Mouse (Mus musculus): ENCODE results near the gene E130114P18Rik. TPM values are rescaled to one million over a fixed set of nuclear protein-coding genes. Genes with fewer than 3 reads are reported as not detected.
A peak's percentile ranks its signal among the peaks of the same experiment; 100 is the strongest.

The E130114P18Rik gene
- polyA plus RNA-seq (2015; fragmentation: Nextera tagmentation; extraction: Ambion mirVana), result 12.7 and 13.7 TPM in 2 replicates

DNA sequence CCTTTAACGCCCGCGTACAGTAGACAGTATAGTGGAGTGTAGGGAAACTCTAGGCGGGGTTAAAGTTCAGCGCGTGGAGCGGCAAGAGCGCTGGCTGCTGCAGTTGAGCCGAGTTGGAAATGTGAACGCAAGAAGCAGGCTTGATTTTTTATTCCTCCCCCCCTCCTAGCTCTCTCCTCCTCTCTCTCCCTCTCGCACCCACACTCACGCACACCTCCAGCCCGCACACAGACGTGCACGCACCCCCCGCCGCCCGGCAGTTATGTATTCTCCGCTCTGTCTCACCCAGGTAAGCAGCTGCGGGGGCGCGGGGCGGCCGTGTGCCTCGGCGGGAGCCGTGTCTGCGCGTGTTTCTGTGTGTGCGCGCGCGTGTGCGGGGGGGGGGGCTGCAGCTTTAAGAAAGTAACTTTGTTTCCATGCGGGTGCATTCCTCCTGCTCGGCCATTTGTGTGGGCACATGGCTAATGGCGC lies at the start of gene E130114P18Rik:
E130114P18Rik (minus strand) TSS at position 373 of the 471 bp plus-strand sequence.
- peak within 1 kb of the TSS; percentile 73 for H3K9ac ChIP-seq
- H3K4me1 ChIP-seq, result peaks cover 23% of the 10 kb centered on the region
- H3K27me3 ChIP-seq (replicated peaks), result peaks cover 19% of the 10 kb centered on the region
- ATAC-seq (replicated peaks), result peak; percentile 82
- no peaks in the 10 kb centered on the region for H3K9me3 ChIP-seq
- H3K36me3 ChIP-seq (replicated peaks), result no peaks in the 10 kb centered on the region
- peak within 1 kb of the TSS; percentile 78 for H3K27ac ChIP-seq
- peak within 1 kb of the TSS; percentile 86 for H3K4me3 ChIP-seq
- WGBS, result under 1% methylated on average over 37 of the region's 37 CpGs
- H3K4me2 ChIP-seq, result peak within 1 kb of the TSS; percentile 98

- Histone ChIP-seq H3K27ac (no peak overlapping the region), H3K9ac (no peak overlapping the region), H3K9me3 (no peaks in the 10 kb centered on the region), H3K36me3 (replicated peaks) (no peaks in the 10 kb centered on the region), H3K4me2 (no peak overlapping the region), H3K4me1 (peaks cover 15% of the 10 kb centered on the region), H3K27me3 (replicated peaks) (0 out of 2 replicates have a peak, but pooled peaks cover 3% of the 10 kb centered on the region), H3K4me3 (no peak overlapping the region)
- no peak; the same call in 1 of the 2 replicates for ATAC-seq (replicated peaks)
- WGBS, result 42% methylated on average over 6 of the region's 6 CpGs
Observed at GRCm38 (mm10) chr4:97827115-97827514, 49.2 kb upstream of the E130114P18Rik start.

- WGBS, result 43% methylated on average over 4 of the region's 4 CpGs
- Histone ChIP-seq H3K9ac (no peak overlapping the region), H3K9me3 (no peaks in the 10 kb centered on the region), H3K4me3 (no peak overlapping the region), H3K4me2 (no peak overlapping the region), H3K36me3 (replicated peaks) (no peaks in the 10 kb centered on the region), H3K4me1 (peaks cover 15% of the 10 kb centered on the region), H3K27ac (no peak overlapping the region), H3K27me3 (replicated peaks) (0 out of 2 replicates have a peak, but pooled peaks cover 3% of the 10 kb centered on the region)
- ATAC-seq (replicated peaks), result peak; percentile 74
Observed at GRCm38 (mm10) chr4:97825841-97826240, 48.0 kb upstream of the E130114P18Rik start.

DNA sequence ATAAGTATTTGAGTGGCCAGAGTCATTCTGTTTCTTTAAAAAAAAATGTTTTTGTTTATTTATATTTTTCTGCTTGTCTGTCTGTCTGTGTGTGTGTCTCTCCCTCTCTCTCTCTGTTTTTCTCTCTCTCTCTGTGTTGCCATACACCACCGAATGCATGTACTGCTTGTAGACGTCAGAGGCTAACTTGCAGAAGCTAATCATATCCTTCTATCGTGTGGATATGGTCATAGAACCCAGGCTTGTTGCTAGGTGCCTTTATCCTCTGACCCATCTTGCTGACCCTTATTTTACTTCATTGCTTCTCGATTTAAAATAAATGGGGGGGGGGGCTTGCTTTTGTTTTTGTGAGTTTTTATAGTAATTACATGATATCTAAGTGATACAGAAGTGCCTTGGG lies 47.6 kb upstream of the E130114P18Rik start:
- Histone ChIP-seq H3K4me2 (no peak overlapping the region), H3K27me3 (replicated peaks) (0 out of 2 replicates have a peak, but pooled peaks cover 3% of the 10 kb centered on the region), H3K4me3 (no peak overlapping the region), H3K27ac (no peak overlapping the region), H3K9me3 (no peaks in the 10 kb centered on the region), H3K36me3 (replicated peaks) (no peaks in the 10 kb centered on the region), H3K9ac (no peak overlapping the region), H3K4me1 (peaks cover 15% of the 10 kb centered on the region)
- peak; percentile 30; the same call in 1 of the 2 replicates for ATAC-seq (replicated peaks)
- 12% methylated on average over 4 of the region's 4 CpGs for WGBS

DNA sequence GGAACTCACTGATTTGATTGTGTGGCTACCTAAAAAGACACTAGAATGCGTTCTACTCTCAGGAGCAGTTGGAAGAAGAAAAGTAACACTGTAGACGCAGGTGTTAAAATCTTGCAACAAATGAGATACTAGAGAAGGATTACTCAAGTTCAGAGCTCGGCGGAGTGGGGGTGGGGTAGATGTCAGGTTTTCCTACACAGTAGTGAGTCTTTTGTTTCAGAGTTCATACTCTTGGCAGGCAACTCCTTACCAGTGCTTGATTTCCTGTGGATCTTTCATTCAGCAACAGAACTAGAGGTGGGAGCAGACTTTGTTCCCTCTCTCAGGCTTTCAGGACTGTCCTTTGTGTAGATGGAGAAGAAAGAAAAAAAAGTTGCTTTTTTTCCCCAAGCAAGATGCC lies 46.6 kb upstream of the E130114P18Rik start:
- ATAC-seq (replicated peaks), result no peak
- WGBS, result 41% methylated on average over 4 of the region's 4 CpGs

GRCm38 (mm10) chr4:97823512-97823911 lies 45.6 kb upstream of the E130114P18Rik start:
- Histone ChIP-seq H3K36me3 (replicated peaks) (no peaks in the 10 kb centered on the region), H3K27ac (no peak overlapping the region), H3K9me3 (no peaks in the 10 kb centered on the region), H3K9ac (no peak overlapping the region), H3K4me1 (peaks cover 15% of the 10 kb centered on the region), H3K4me2 (no peak overlapping the region), H3K4me3 (no peak overlapping the region), H3K27me3 (replicated peaks) (no peaks in the 10 kb centered on the region)
- WGBS, result 82% methylated on average over 6 of the region's 6 CpGs
- ATAC-seq (replicated peaks), result no peak

More for the DNA sequence above, 46.6 kb upstream of the E130114P18Rik start:
- Histone ChIP-seq H3K36me3 (replicated peaks) (no peaks in the 10 kb centered on the region), H3K4me2 (no peak overlapping the region), H3K27me3 (replicated peaks) (no peaks in the 10 kb centered on the region), H3K9me3 (no peaks in the 10 kb centered on the region), H3K27ac (no peak overlapping the region), H3K9ac (no peak overlapping the region), H3K4me3 (no peak overlapping the region), H3K4me1 (peaks cover 15% of the 10 kb centered on the region)

- no peak overlapping the region for H3K4me3 ChIP-seq
- H3K36me3 ChIP-seq (replicated peaks), result no peaks in the 10 kb centered on the region
- no peaks in the 10 kb centered on the region for H3K9me3 ChIP-seq
- 88% methylated on average over 4 of the region's 4 CpGs for WGBS
- peaks cover 7% of the 10 kb centered on the region; the same call in 1 of the 2 replicates for H3K4me1 ChIP-seq
- H3K9ac ChIP-seq, result no peak overlapping the region
- H3K27ac ChIP-seq, result no peak overlapping the region
- ATAC-seq (replicated peaks), result no peak
- H3K27me3 ChIP-seq (replicated peaks), result no peaks in the 10 kb centered on the region
- no peak overlapping the region for H3K4me2 ChIP-seq
Observed at GRCm38 (mm10) chr4:97821556-97822251, 43.8 kb upstream of the E130114P18Rik start.

DNA sequence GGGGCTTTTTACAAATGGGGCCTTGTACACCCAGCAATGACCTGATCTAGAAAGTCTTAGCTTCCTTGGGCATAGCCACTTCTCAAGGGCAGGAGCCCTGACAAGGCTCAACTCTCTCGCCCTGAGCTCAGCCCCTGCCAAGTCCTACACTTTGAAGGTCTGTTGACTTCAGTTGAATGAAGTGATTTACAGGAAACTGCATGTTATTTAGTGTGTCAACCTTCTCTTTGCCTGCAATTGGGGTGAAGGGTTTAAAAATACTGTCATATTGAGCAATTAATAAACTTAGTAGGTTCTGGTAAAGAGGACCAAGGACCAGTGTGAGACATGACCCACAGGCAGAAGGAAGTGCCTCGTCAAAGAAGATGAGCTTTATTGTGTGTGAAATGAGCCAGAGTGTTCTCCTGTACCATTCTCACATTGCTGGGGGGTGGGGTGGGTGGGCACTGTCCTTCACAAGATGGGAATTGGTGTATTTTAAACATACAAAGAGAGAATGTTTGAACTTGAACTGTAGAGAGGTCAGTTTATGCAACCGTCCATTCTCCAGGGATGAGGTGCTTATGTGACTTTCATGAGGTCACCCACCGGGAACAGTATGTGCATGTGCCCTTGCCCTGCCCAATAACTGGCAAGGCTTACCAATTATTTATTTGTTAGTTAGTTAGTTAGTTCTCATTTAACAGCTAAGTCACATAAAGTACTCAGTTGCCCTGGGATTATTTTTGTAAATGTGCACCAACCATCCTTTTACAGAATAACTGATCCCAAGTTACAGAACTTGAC lies 42.8 kb upstream of the E130114P18Rik start:
- WGBS, result 84% methylated on average over 4 of the region's 4 CpGs
- Histone ChIP-seq H3K27ac (no peak overlapping the region), H3K4me1 (peaks cover 4% of the 10 kb centered on the region; the same call in 1 of the 2 replicates), H3K4me2 (no peak overlapping the region), H3K27me3 (replicated peaks) (no peaks in the 10 kb centered on the region), H3K9ac (no peak overlapping the region), H3K36me3 (replicated peaks) (no peaks in the 10 kb centered on the region), H3K4me3 (no peak overlapping the region), H3K9me3 (no peaks in the 10 kb centered on the region)
- ATAC-seq (replicated peaks), result no peak

- ATAC-seq (replicated peaks), result no peak
- H3K36me3 ChIP-seq (replicated peaks), result no peaks in the 10 kb centered on the region
- no peaks in the 10 kb centered on the region for H3K4me1 ChIP-seq
- H3K4me3 ChIP-seq, result no peak overlapping the region
- H3K9me3 ChIP-seq, result no peaks in the 10 kb centered on the region
- no peaks in the 10 kb centered on the region for H3K27me3 ChIP-seq (replicated peaks)
- 88% methylated on average over 8 of the region's 8 CpGs for WGBS
- no peak overlapping the region for H3K27ac ChIP-seq
- H3K4me2 ChIP-seq, result no peak overlapping the region
- H3K9ac ChIP-seq, result no peak overlapping the region
Observed at GRCm38 (mm10) chr4:97819101-97819500, 41.2 kb upstream of the E130114P18Rik start.

GRCm38 (mm10) chr4:97818498-97818897 lies 40.6 kb upstream of the E130114P18Rik start:
- Histone ChIP-seq H3K4me1 (no peaks in the 10 kb centered on the region), H3K4me3 (no peak overlapping the region), H3K27me3 (replicated peaks) (no peaks in the 10 kb centered on the region), H3K36me3 (replicated peaks) (no peaks in the 10 kb centered on the region), H3K27ac (no peak overlapping the region), H3K4me2 (no peak overlapping the region), H3K9me3 (no peaks in the 10 kb centered on the region), H3K9ac (no peak overlapping the region)
- WGBS, result 79% methylated on average over 3 of the region's 3 CpGs
- ATAC-seq (replicated peaks), result no peak

- no peak overlapping the region for H3K27ac ChIP-seq
Observed at GRCm38 (mm10) chr4:97817741-97818140, 39.9 kb upstream of the E130114P18Rik start.

DNA sequence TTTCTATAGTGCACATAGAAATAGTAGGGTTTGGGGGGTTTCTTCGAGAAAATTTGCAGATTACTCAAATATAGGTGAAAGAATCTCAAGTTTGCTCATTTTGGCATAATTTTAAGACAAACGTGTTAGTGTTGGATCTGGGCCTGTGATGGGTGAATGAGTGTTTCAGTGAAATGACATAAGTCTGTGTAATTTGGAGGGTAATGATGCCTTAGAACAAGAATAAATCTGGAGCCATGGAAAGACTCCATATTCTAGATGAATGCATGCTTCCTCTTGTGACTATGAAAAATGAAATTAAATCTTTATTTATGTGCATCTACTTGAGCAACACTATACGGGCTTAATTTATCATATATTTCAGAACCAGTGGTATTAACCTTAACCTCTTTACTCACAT lies 38.9 kb upstream of the E130114P18Rik start:
- no peak overlapping the region for H3K4me2 ChIP-seq
- H3K9ac ChIP-seq, result no peak overlapping the region
- no peak overlapping the region for H3K4me3 ChIP-seq
- H3K36me3 ChIP-seq (replicated peaks), result no peaks in the 10 kb centered on the region
- H3K9me3 ChIP-seq, result no peaks in the 10 kb centered on the region
- no peaks in the 10 kb centered on the region for H3K27me3 ChIP-seq (replicated peaks)
- WGBS, result 84% methylated on average over 3 of the region's 3 CpGs
- H3K27ac ChIP-seq, result no peak overlapping the region
- ATAC-seq (replicated peaks), result no peak
- H3K4me1 ChIP-seq, result no peaks in the 10 kb centered on the region

More at GRCm38 (mm10) chr4:97817741-97818140, 39.9 kb upstream of the E130114P18Rik start:
- no peaks in the 10 kb centered on the region for H3K36me3 ChIP-seq (replicated peaks)
- WGBS, result 92% methylated on average over 1 of the region's 1 CpGs
- ATAC-seq (replicated peaks), result no peak
- H3K4me3 ChIP-seq, result no peak overlapping the region
- no peak overlapping the region for H3K4me2 ChIP-seq
- H3K4me1 ChIP-seq, result no peaks in the 10 kb centered on the region
- H3K9me3 ChIP-seq, result no peaks in the 10 kb centered on the region
- H3K27me3 ChIP-seq (replicated peaks), result no peaks in the 10 kb centered on the region
- no peak overlapping the region for H3K9ac ChIP-seq
